Mouse (Mus musculus): ENCODE measurements at regions not wholly inside any gene's neighbourhood (a gene's known extent, or its start where the extent isn't known, plus 50 kb on each side); places are given as distances from the start of the nearest gene placed in this dataset.
A peak's percentile ranks its signal among the peaks of the same experiment; 100 is the strongest.

- Histone ChIP-seq H3K4me1 (replicated peaks) (no peaks in the 10 kb centered on the region), H3K36me3 (no peaks in the 10 kb centered on the region), H3K9me3 (replicated peaks) (no peaks in the 10 kb centered on the region), H3K27ac (no peak overlapping the region), H3K27me3 (no peaks in the 10 kb centered on the region), H3K4me2 (no peak overlapping the region), H3K9ac (no peak overlapping the region), H3K4me3 (no peak overlapping the region)
- ATAC-seq (replicated peaks; ENCODE audit: insufficient number of reproducible peaks, insufficient read depth, low FRiP score, low read depth): no peak
- 63% methylated on average over 4 of the region's 4 CpGs for WGBS
Observed at GRCm38 (mm10) chr5:41563441-41563840, 144.5 kb downstream of the Rab28 start.

GRCm38 (mm10) chr5:41562299-41562698 is 145.7 kb downstream of the Rab28 start:
- Histone ChIP-seq H3K27me3 (no peaks in the 10 kb centered on the region), H3K9ac (no peak overlapping the region), H3K36me3 (no peaks in the 10 kb centered on the region), H3K4me3 (no peak overlapping the region), H3K4me1 (replicated peaks) (no peaks in the 10 kb centered on the region), H3K9me3 (replicated peaks) (no peaks in the 10 kb centered on the region), H3K4me2 (no peak overlapping the region), H3K27ac (no peak overlapping the region)
- 65% methylated on average over 1 of the region's 1 CpGs for WGBS
- ATAC-seq (replicated peaks; ENCODE audit: insufficient number of reproducible peaks, insufficient read depth, low FRiP score, low read depth): no peak

- Histone ChIP-seq H3K4me2 (peak overlapping the region; percentile 62), H3K4me3 (peak overlapping the region; percentile 35), H3K9me3 (replicated peaks) (no peaks in the 10 kb centered on the region), H3K27me3 (no peaks in the 10 kb centered on the region), H3K4me1 (replicated peaks) (no peaks in the 10 kb centered on the region), H3K27ac (no peak overlapping the region), H3K36me3 (no peaks in the 10 kb centered on the region), H3K9ac (no peak overlapping the region)
- 32% methylated on average over 24 of the region's 24 CpGs for WGBS
- ATAC-seq (replicated peaks; ENCODE audit: insufficient number of reproducible peaks, insufficient read depth, low FRiP score, low read depth): no peak
Observed at GRCm38 (mm10) chr5:41556700-41557309, 151.2 kb downstream of the Rab28 start.

- Histone ChIP-seq H3K27me3 (no peaks in the 10 kb centered on the region), H3K36me3 (no peaks in the 10 kb centered on the region), H3K27ac (no peak overlapping the region), H3K9me3 (replicated peaks) (no peaks in the 10 kb centered on the region), H3K4me1 (replicated peaks) (no peaks in the 10 kb centered on the region), H3K9ac (no peak overlapping the region), H3K4me2 (no peak overlapping the region), H3K4me3 (no peak overlapping the region)
- ATAC-seq (replicated peaks; ENCODE audit: insufficient number of reproducible peaks, insufficient read depth, low FRiP score, low read depth): no peak
- WGBS: 58% methylated on average over 3 of the region's 3 CpGs
Observed at GRCm38 (mm10) chr5:41554312-41554711, 153.6 kb downstream of the Rab28 start.

- no peak overlapping the region for H3K9ac ChIP-seq
- WGBS: 51% methylated on average over 2 of the region's 2 CpGs
Observed at GRCm38 (mm10) chr5:41550063-41550462, 157.9 kb downstream of the Rab28 start.

GRCm38 (mm10) chr5:41546909-41547308 is 161.0 kb downstream of the Rab28 start:
- WGBS: 41% methylated on average over 4 of the region's 4 CpGs
- Histone ChIP-seq H3K27me3 (no peaks in the 10 kb centered on the region), H3K27ac (no peak overlapping the region), H3K36me3 (no peaks in the 10 kb centered on the region), H3K4me3 (no peak overlapping the region), H3K4me2 (no peak overlapping the region), H3K9ac (no peak overlapping the region), H3K4me1 (replicated peaks) (no peaks in the 10 kb centered on the region), H3K9me3 (replicated peaks) (no peaks in the 10 kb centered on the region)
- no peak for ATAC-seq (replicated peaks; ENCODE audit: insufficient number of reproducible peaks, insufficient read depth, low FRiP score, low read depth)

More at GRCm38 (mm10) chr5:41550063-41550462, 157.9 kb downstream of the Rab28 start:
- Histone ChIP-seq H3K36me3 (no peaks in the 10 kb centered on the region), H3K9me3 (replicated peaks) (no peaks in the 10 kb centered on the region), H3K4me3 (no peak overlapping the region), H3K4me1 (replicated peaks) (no peaks in the 10 kb centered on the region), H3K27me3 (no peaks in the 10 kb centered on the region), H3K4me2 (no peak overlapping the region), H3K27ac (no peak overlapping the region)
- ATAC-seq (replicated peaks; ENCODE audit: insufficient number of reproducible peaks, insufficient read depth, low FRiP score, low read depth): no peak

- Histone ChIP-seq H3K9ac (no peak overlapping the region), H3K27me3 (no peaks in the 10 kb centered on the region), H3K4me1 (replicated peaks) (no peaks in the 10 kb centered on the region), H3K27ac (no peak overlapping the region), H3K9me3 (replicated peaks) (no peaks in the 10 kb centered on the region), H3K4me3 (no peak overlapping the region), H3K4me2 (no peak overlapping the region), H3K36me3 (no peaks in the 10 kb centered on the region)
- 3% methylated on average over 1 of the region's 1 CpGs for WGBS
- no peak for ATAC-seq (replicated peaks; ENCODE audit: insufficient number of reproducible peaks, insufficient read depth, low FRiP score, low read depth)
Observed at GRCm38 (mm10) chr5:41540789-41541188, 167.2 kb downstream of the Rab28 start.

GRCm38 (mm10) chr5:41534598-41534997 is 173.4 kb downstream of the Rab28 start:
- Histone ChIP-seq H3K4me3 (no peak overlapping the region), H3K27me3 (no peaks in the 10 kb centered on the region)
- ATAC-seq (replicated peaks; ENCODE audit: insufficient number of reproducible peaks, insufficient read depth, low FRiP score, low read depth): no peak

More at GRCm38 (mm10) chr5:41534598-41534997, 173.4 kb downstream of the Rab28 start:
- Histone ChIP-seq H3K9me3 (replicated peaks) (no peaks in the 10 kb centered on the region), H3K4me1 (replicated peaks) (no peaks in the 10 kb centered on the region), H3K36me3 (no peaks in the 10 kb centered on the region), H3K27ac (no peak overlapping the region), H3K9ac (no peak overlapping the region), H3K4me2 (no peak overlapping the region)
- WGBS: 42% methylated on average over 2 of the region's 2 CpGs
